Mouse (Mus musculus) heart, postnatal 0 days (tissue): ENCODE results near the gene Slc9a6. TPM values are rescaled to one million over a fixed set of nuclear protein-coding genes. Genes with fewer than 3 reads are reported as not detected.

Source experiments
- ATAC-seq: fragments of 200-750 bp; cut with Nextera tagmentation; 2 replicates; pipeline ENCODE4 v1.8.0; 2017; ENCODE audit warnings: low read depth, moderate number of reproducible peaks, moderate library complexity; ENCODE audit not compliant: insufficient read depth
- DNase-seq: peaks from one replicate; pipeline ENCODE4 v3.0.0-alpha.2; 2016; ENCODE audit warnings: low spot score
- H3K27ac ChIP-seq: fragments of 300-500 bp; sonication (generic); 2 replicates; pipeline ENCODE4 v1.5.1; 2014; ENCODE audit warnings: low read depth, mild to moderate bottlenecking
- H3K27me3 ChIP-seq: fragments of 300-500 bp; sonication (generic); 2 replicates; pipeline ENCODE4 v1.6.1; 2014; ENCODE audit warnings: low read length, mixed read lengths; ENCODE audit not compliant: control insufficient read depth, insufficient read depth
- H3K36me3 ChIP-seq: fragments of 300-500 bp; sonication (generic); replicated peaks from 2 replicates; pipeline ENCODE4 v1.6.1; 2014; ENCODE audit warnings: low read length, mixed read lengths; ENCODE audit not compliant: control insufficient read depth, insufficient read depth
- H3K4me1 ChIP-seq: fragments of 300-500 bp; sonication (generic); 2 replicates; pipeline ENCODE4 v1.6.1; 2014; ENCODE audit warnings: antibody characterized with exemption; ENCODE audit not compliant: control insufficient read depth, insufficient read depth
- H3K4me2 ChIP-seq: fragments of 300-500 bp; sonication (generic); 2 replicates; pipeline ENCODE4 v1.6.1; 2014; ENCODE audit warnings: low read depth, mild to moderate bottlenecking, low read length, moderate library complexity
- H3K4me3 ChIP-seq: fragments of 300-500 bp; sonication (generic); 2 replicates; pipeline ENCODE4 v1.5.1; 2014; ENCODE audit warnings: low read depth, low read length
- H3K9ac ChIP-seq: fragments of 300-500 bp; sonication (generic); replicated peaks from 2 replicates; pipeline ENCODE4 v1.6.1; 2014; ENCODE audit warnings: low read depth, low read length, mixed read lengths
- H3K9me3 ChIP-seq: fragments of 300-500 bp; sonication (generic); replicated peaks from 2 replicates; pipeline ENCODE4 v1.6.1; 2016; ENCODE audit warnings: low read length; ENCODE audit not compliant: control insufficient read depth
- CTCF ChIP-seq: IDR thresholded peaks from 2 replicates; pipeline ENCODE4 v1.5.1; 2016; ENCODE audit warnings: antibody characterized with exemption, control low read depth, low read depth
- EP300 ChIP-seq: IDR thresholded peaks from 2 replicates; pipeline ENCODE4 v1.6.1; 2016; ENCODE audit warnings: antibody characterized with exemption, low read depth
- WGBS: fragments of 180-500 bp; shearing (Covaris S2); extraction: QIAGEN DNeasy Blood & Tissue Kit; methylation state at CpG from one replicate; pipeline ENCODE4 v1.1.7; 2014; 5-methylcytosine and 5-hydroxymethylcytosine counted together
- polyA plus RNA-seq: library from polyadenylated mRNA; unstranded; fragments of >200 nt; fragmentation: Nextera tagmentation; extraction: Ambion mirVana; gene quantifications from 2 replicates; pipeline ENCODE4 v1.2.1, GENCODE M21; 2015
- total RNA-seq: library from RNA; depleted of rRNA; stranded (reverse); fragments of >200 nt; gene quantifications from 2 replicates; pipeline ENCODE4 v1.2.3, GENCODE M21; 2014; ENCODE audit warnings: low replicate concordance; rRNA removed

Gene Slc9a6
- total RNA-seq (10.7 and 15.4 TPM in 2 replicates), polyA plus RNA-seq (5.2 and 6.4 TPM in 2 replicates)

DNA sequence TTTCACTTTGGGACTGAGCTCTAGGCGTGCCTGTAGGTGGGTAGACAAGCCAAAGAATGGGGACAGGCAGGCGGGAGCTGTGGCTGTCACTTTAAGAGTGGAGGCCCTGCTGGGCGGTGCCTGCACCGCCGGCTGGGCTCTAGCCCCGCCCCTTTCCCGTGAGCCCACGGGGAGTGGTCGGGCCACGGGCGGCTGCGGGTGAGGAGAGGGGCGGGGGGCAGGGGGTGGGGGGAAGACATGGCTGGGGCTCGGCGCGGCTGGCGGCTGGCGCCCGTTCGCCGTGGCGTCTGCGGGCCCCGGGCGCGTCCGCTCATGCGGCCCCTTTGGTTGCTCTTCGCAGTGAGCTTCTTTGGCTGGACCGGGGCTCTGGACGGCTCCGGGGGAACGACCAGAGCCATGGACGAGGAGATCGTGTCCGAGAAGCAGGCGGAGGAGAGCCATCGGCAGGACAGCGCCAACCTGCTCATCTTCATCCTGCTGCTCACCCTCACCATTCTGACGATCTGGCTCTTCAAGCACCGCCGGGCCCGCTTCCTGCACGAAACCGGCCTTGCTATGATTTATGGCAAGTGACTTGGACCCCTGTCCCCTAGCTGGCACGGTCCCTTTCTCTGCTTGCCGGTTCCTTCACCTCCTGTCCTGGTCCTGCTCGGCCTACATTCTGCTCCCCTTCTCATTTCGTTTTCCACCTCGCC lies at the start of gene Slc9a6:
Slc9a6 (plus strand) TSS at position 135 of the 695 bp plus-strand sequence.
- ATAC-seq, result peak; percentile 98
- 11% methylated on average over 15 of the region's 50 CpGs for WGBS
- Histone ChIP-seq H3K9me3 (no peaks in the 10 kb centered on the region), H3K9ac (peak within 1 kb of the TSS; percentile 54), H3K27me3 (no peaks in the 10 kb centered on the region), H3K4me1 (no peaks in the 10 kb centered on the region), H3K4me2 (peak within 1 kb of the TSS; percentile 77), H3K27ac (peak within 1 kb of the TSS; percentile 54; the same call in 1 of the 2 replicates), H3K4me3 (peak within 1 kb of the TSS; percentile 56), H3K36me3 (no peaks in the 10 kb centered on the region)
- TF ChIP-seq CTCF (no peak), EP300 (no peak)
- DNase-seq, result peak; percentile 74

DNA sequence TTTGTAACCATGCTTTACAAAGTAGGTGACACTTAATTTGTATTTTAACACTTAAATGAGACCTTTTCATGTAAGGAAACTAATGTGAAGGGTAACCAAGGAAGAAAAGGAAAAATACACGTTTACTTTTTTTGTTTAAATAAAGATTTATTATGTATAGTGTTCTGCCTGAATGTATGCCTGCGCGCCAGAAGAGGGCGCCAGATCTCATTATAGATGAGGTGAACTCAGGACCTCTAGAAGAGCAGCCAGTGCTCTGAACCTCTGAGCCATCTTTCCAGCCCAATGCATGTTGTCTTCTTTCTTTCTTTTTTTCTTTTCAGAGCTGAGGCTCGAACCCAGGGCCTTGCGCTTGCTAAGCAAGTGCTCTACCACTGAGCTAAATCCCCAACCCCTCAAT lies 37.1 kb upstream of the Slc9a6 start:
- H3K27me3 ChIP-seq, result no peaks in the 10 kb centered on the region
- WGBS, result 13% methylated on average over 6 of the region's 6 CpGs
- H3K9ac ChIP-seq, result no peak overlapping the region
- no peak overlapping the region for H3K4me3 ChIP-seq
- H3K4me2 ChIP-seq, result no peak overlapping the region
- no peaks in the 10 kb centered on the region for H3K36me3 ChIP-seq
- no peaks in the 10 kb centered on the region for H3K9me3 ChIP-seq
- ATAC-seq (no peak), DNase-seq (peak; percentile 6)
- no peak overlapping the region for H3K27ac ChIP-seq
- no peaks in the 10 kb centered on the region for H3K4me1 ChIP-seq
- TF ChIP-seq CTCF (peak; percentile 45), EP300 (no peak)

DNA sequence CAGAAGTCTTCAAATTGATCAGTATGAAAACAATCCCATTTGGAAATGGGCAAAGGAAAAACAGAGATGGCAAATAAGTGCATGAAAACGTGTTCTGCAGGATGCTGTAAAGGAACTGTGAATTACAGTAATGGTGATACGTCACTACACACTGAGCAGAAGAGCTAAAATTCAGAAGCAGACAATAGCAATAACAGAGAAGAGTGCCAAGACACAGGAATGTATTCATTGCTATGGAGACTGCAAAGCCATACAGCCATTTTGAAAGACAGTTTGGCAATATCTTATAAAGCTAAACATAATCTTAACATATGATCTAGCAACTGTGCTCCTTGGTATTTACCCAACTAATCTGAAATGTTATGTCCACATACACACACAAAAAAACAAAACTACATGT lies 31.4 kb upstream of the Slc9a6 start:
- H3K36me3 ChIP-seq, result no peaks in the 10 kb centered on the region
- no peaks in the 10 kb centered on the region for H3K27me3 ChIP-seq
- ATAC-seq, result no peak
- no peak for DNase-seq
- no peak overlapping the region for H3K27ac ChIP-seq
- no peak overlapping the region for H3K9ac ChIP-seq
- TF ChIP-seq CTCF (no peak), EP300 (no peak)
- no peaks in the 10 kb centered on the region for H3K4me1 ChIP-seq
- WGBS, result 74% methylated on average over 2 of the region's 2 CpGs
- no peak overlapping the region for H3K4me2 ChIP-seq
- no peak overlapping the region for H3K4me3 ChIP-seq
- no peaks in the 10 kb centered on the region for H3K9me3 ChIP-seq

DNA sequence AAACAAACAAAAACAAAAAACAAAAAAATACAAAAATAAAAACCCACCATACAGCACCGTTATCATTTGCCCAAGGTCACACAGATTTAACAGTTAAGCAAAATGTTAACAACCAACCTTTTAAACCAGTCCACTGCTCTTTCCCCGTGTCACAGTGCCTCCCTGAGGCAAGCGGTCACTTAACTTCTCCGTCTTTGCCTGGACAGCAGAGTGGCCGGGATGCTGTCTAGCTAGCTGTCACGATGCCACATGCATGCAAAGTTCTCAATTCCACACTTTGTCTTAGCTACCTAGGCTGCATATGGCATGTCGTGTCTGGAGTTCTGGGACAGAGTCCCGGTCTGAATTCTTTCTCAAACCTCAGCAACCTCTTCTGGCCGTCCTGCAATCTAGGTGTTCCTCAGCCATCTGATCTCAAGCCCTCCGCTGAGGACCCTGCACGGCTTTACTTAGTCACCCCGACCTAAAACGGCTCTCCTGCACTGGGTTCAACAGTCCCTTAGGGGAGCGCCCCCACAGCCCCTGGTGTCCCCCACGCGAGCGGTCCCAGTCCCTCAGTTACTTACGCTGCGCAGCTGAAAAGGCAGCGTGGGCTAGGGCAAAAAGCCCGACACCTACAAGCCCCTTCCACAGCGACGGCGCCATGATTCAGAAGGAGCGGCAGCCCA lies 12.2 kb upstream of the Slc9a6 start:
- H3K9me3 ChIP-seq, result no peaks in the 10 kb centered on the region
- 17% methylated on average over 25 of the region's 25 CpGs for WGBS
- DNase-seq (no peak), ATAC-seq (peak; percentile 31)
- H3K9ac ChIP-seq, result peak overlapping the region; percentile 78
- H3K4me1 ChIP-seq, result no peaks in the 10 kb centered on the region
- H3K4me3 ChIP-seq, result peak overlapping the region; percentile 82
- TF ChIP-seq CTCF (peak; percentile 29; the same call in 1 of the 2 replicates), EP300 (no peak)
- H3K36me3 ChIP-seq, result no peaks in the 10 kb centered on the region
- H3K4me2 ChIP-seq, result peak overlapping the region; percentile 68
- H3K27me3 ChIP-seq, result no peaks in the 10 kb centered on the region
- H3K27ac ChIP-seq, result peak overlapping the region; percentile 86

DNA sequence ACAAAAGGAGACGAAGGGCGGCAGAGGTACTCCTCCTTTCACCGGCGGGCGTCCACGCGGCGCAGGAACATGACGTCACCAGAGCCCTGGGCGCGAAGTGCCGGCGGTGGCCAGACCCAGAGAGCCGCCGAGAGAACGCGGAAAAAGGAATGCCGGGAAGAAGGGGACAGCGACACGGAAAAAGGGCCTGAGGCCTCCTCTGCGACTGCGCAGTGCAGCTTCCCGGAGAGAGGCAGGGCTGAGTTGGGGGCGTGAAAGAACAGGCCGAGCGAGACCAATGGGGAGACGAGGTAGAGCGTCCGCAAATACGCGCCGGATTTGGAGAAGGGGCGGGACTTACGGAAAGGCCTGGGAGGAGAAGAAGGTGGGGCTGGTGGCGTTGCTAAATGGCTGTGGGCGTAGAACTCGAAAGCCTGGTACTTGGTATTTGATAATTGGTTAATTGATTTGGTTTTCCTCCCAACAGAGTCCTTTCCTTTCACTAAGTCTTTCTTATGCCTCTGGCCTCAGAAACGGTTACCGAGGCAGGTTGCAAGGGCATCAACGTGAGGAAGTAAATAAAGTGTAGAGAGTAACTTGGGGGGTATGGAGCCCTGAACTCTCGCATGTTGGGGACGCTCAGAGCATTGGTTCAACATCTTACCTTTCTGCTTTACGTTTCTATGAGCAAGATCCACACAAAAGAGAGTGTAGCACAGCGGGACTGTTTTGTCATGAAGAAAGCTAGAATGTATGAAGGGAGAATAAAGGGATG lies 11.5 kb upstream of the Slc9a6 start, which contains the start of gene Mmgt1:
Mmgt1 (minus strand) TSS at position 183 of the 754 bp plus-strand sequence.
- Histone ChIP-seq H3K27me3 (no peaks in the 10 kb centered on the region), H3K36me3 (no peaks in the 10 kb centered on the region), H3K4me1 (no peaks in the 10 kb centered on the region), H3K9me3 (no peaks in the 10 kb centered on the region), H3K4me3 (peak within 1 kb of the TSS; percentile 82), H3K9ac (peak within 1 kb of the TSS; percentile 78), H3K4me2 (peak within 1 kb of the TSS; percentile 68), H3K27ac (peak within 1 kb of the TSS; percentile 86)
- 15% methylated on average over 43 of the region's 44 CpGs for WGBS
- TF ChIP-seq CTCF (no peak), EP300 (no peak)
- ATAC-seq, result peak; percentile 99
- DNase-seq, result peak; percentile 96
